Mouse (Mus musculus): ENCODE results near the gene Clcnkb. TPM values are rescaled to one million over a fixed set of nuclear protein-coding genes. Genes with fewer than 3 reads are reported as not detected.

The Clcnkb gene
- polyA plus RNA-seq, 1 experiment from 2014 or later, result 0.24 TPM

DNA sequence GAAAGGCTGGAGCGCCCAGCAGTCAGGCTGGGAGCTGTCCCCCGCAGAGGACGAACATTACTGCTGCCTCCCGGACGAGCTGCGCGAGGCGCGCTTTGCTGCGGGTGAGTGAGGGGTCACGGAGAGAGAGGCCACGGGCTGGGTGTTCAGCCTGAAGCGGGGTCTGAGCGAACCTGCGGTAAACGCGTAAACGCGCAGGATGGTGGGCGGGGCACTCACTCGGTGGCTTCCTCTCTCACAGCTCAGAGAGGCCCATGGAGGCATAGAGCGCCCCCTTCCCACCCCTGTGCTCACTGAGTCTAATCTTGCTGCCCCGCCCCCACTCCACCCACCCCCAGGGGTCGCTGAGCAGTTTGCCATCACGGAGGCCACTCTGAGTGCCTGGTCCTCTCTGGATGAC lies 33.4 kb downstream of the Clcnkb start:
- Histone ChIP-seq H3K36me3 (ENCODE audit: control insufficient read depth, insufficient read depth, low read length) (no peaks in the 10 kb centered on the region), H3K9ac (ENCODE audit: low read depth, low read length) (peak overlapping the region; percentile 60), H3K4me1 (ENCODE audit: control insufficient read depth, insufficient read depth, low read length) (peaks cover 12% of the 10 kb centered on the region), H3K9me3 (ENCODE audit: control insufficient read depth, low read length) (no peaks in the 10 kb centered on the region), H3K4me3 (ENCODE audit: low read length) (peak overlapping the region; percentile 45), H3K4me2 (ENCODE audit: low read depth, low read length) (peak overlapping the region; percentile 77), H3K27me3 (replicated peaks; ENCODE audit: control insufficient read depth, insufficient read depth, low read length) (peaks cover 20% of the 10 kb centered on the region), H3K27ac (ENCODE audit: low read length) (no peak overlapping the region)
- ATAC-seq, result peak; percentile 28; the same call in 1 of the 2 replicates
- WGBS, result 3% methylated on average over 25 of the region's 25 CpGs

DNA sequence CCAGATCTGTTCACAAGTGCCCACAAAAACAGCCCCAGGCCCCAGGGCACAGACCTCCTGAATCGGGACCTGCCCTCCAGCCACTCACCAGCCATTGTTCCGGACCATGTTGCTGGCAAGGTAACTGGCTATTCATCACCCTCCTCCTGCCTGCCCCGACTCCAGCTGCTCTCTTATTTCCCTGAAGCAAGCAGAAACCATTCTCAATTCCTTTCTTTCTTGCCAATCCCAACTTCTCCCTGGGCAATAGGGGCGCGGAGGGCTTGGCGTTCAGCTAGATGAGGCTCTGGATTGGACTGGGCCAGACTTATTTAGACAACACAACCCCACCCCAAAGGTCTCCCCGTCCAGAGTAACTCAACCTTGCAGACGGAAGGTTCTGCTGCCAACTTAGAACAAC lies 36.1 kb downstream of the Clcnkb start:
- WGBS, result 65% methylated on average over 8 of the region's 8 CpGs
- no peaks in the 10 kb centered on the region for H3K36me3 ChIP-seq (ENCODE audit: control insufficient read depth, insufficient read depth, low read length)
- H3K4me1 ChIP-seq (ENCODE audit: control insufficient read depth, insufficient read depth, low read length), result peaks cover 12% of the 10 kb centered on the region
- no peak for ATAC-seq
- no peaks in the 10 kb centered on the region for H3K9me3 ChIP-seq (ENCODE audit: control insufficient read depth, low read length)
- H3K27me3 ChIP-seq (replicated peaks; ENCODE audit: control insufficient read depth, insufficient read depth, low read length), result peaks cover 20% of the 10 kb centered on the region
- H3K9ac ChIP-seq (ENCODE audit: low read depth, low read length), result no peak overlapping the region
- no peak overlapping the region for H3K4me3 ChIP-seq (ENCODE audit: low read length)
- no peak overlapping the region for H3K27ac ChIP-seq (ENCODE audit: low read length)
- no peak overlapping the region for H3K4me2 ChIP-seq (ENCODE audit: low read depth, low read length)

DNA sequence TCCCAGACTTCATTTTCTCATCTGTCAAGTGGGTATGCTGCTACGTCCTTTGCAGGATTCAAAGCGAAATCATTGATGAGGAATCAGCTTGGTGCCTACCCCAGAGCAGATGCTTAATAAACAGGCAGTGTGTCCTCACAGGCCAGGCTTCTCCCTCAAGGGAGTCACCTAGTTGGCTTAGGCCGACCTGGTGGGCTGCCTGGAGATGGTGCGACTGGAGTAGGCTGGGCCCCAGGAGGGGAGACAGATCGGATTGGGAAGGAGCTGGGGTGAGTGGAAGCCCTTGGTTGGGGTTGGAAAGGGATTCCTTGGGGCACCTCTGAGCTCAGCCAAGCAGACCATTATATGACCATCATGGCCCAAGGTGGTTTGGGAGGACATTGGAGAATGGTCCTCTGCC lies 43.4 kb downstream of the Clcnkb start:
- no peak overlapping the region for H3K4me2 ChIP-seq (ENCODE audit: low read depth, low read length)
- H3K27ac ChIP-seq (ENCODE audit: low read length), result no peak overlapping the region
- WGBS, result 93% methylated on average over 5 of the region's 5 CpGs
- 0 out of 2 replicates have a peak, but pooled peaks cover 2% of the 10 kb centered on the region for H3K4me1 ChIP-seq (ENCODE audit: control insufficient read depth, insufficient read depth, low read length)
- no peak overlapping the region for H3K9ac ChIP-seq (ENCODE audit: low read depth, low read length)
- H3K36me3 ChIP-seq (ENCODE audit: control insufficient read depth, insufficient read depth, low read length), result no peaks in the 10 kb centered on the region
- H3K4me3 ChIP-seq (ENCODE audit: low read length), result no peak overlapping the region
- ATAC-seq, result no peak
- peaks cover 10% of the 10 kb centered on the region for H3K27me3 ChIP-seq (replicated peaks; ENCODE audit: control insufficient read depth, insufficient read depth, low read length)
- no peaks in the 10 kb centered on the region for H3K9me3 ChIP-seq (ENCODE audit: control insufficient read depth, low read length)

DNA sequence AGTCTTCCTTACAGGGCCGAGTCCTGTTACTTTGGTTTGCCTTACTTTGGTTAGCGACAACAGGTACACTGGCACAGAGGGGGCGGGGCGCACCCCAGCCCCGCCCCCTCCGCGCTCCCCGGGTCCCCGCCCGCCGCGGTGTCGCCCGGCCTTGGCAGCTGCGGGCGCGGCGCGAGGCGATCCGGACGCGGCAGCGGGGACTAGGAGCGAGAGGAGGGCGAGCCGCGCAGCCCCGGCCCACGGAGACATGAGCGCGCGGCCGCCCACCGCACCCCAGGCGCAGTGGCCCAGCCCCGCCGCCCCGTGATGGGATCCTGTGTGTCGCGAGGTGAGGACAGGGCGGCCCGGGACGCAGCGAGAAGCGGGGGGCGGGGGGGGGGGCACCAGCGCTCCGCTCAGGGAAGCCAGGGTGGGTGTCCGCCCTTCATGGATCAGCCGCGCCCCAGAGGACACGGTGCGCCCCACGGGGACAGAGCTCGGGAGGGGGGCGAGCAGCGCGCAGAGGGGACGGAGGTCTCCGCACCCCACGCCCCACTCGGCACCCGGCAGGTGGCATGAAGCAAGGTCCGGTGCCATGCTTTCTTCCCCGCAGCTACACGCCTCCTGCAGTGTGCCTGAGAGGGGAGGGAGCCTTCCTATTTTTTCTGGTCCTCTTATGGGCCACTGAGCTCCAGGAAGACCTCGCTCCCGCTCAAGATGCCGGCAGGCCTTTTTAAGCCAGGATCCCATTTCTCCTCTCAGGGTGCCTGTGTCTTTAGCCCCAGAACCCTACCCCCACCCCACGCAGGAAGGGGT lies 47.6 kb downstream of the Clcnkb start, which contains the start of gene Fam131c:
Fam131c (plus strand) TSS at position 224 of the 795 bp plus-strand sequence.
- H3K9me3 ChIP-seq (ENCODE audit: control insufficient read depth, low read length), result no peaks in the 10 kb centered on the region
- peaks cover 19% of the 10 kb centered on the region for H3K27me3 ChIP-seq (replicated peaks; ENCODE audit: control insufficient read depth, insufficient read depth, low read length)
- no peak within 1 kb of the TSS for H3K27ac ChIP-seq (ENCODE audit: low read length)
- 0 out of 2 replicates have a peak, but pooled peaks cover 2% of the 10 kb centered on the region for H3K4me1 ChIP-seq (ENCODE audit: control insufficient read depth, insufficient read depth, low read length)
- H3K4me2 ChIP-seq (ENCODE audit: low read depth, low read length), result peak within 1 kb of the TSS; percentile 99
- H3K9ac ChIP-seq (ENCODE audit: low read depth, low read length), result peak within 1 kb of the TSS; percentile 74
- H3K4me3 ChIP-seq (ENCODE audit: low read length), result peak within 1 kb of the TSS; percentile 58
- ATAC-seq, result peak; percentile 72
- H3K36me3 ChIP-seq (ENCODE audit: control insufficient read depth, insufficient read depth, low read length), result no peaks in the 10 kb centered on the region
- WGBS, result 2% methylated on average over 51 of the region's 71 CpGs

DNA sequence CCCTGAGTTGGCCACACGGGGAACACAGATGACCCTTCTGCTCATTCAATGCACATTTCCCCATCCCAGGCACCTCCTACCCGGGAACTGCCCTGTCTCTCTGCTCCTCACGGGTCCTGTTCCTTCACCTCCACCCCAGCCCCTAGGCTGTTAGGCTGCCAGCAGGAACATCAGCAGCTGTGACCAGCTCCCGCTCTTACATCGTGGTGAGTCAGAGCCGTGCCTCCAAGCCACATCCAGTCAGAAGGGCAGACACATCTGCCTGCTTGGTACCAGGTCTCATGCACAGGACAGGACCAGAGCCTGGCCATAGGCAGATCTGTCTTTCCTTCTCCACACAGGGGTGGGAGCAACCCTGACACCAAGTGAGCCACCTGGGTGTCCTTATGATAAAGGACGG lies 49.9 kb downstream of the Clcnkb start:
- Histone ChIP-seq H3K4me3 (ENCODE audit: low read length) (no peak overlapping the region), H3K4me1 (ENCODE audit: control insufficient read depth, insufficient read depth, low read length) (0 out of 2 replicates have a peak, but pooled peaks cover 8% of the 10 kb centered on the region), H3K27me3 (replicated peaks; ENCODE audit: control insufficient read depth, insufficient read depth, low read length) (peaks cover 19% of the 10 kb centered on the region), H3K36me3 (ENCODE audit: control insufficient read depth, insufficient read depth, low read length) (no peaks in the 10 kb centered on the region), H3K9me3 (ENCODE audit: control insufficient read depth, low read length) (no peaks in the 10 kb centered on the region), H3K27ac (ENCODE audit: low read length) (no peak overlapping the region), H3K4me2 (ENCODE audit: low read depth, low read length) (no peak overlapping the region), H3K9ac (ENCODE audit: low read depth, low read length) (no peak overlapping the region)
- WGBS, result 53% methylated on average over 7 of the region's 7 CpGs
- no peak for ATAC-seq

DNA sequence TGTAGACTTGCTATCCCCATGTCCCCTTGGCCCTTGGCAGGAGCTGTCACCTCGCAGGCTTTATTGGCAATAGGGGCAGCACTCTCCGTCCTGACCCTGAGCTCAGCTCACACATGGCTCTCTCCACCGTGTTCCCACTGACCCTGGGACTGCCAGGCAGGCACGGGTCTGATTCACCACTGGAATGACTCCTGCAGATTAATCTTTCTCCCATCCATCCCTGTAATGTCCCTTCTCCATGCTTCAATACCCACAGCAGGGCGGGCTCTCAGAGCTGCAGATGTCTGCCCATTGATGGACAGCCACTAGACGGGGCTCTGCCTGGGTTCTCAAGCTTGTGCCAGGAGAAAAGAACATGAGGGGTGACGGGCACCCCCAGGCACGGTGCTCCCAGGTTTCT lies 50.7 kb downstream of the Clcnkb start:
- 63% methylated on average over 8 of the region's 8 CpGs for WGBS
- H3K36me3 ChIP-seq (ENCODE audit: control insufficient read depth, insufficient read depth, low read length), result no peaks in the 10 kb centered on the region
- no peaks in the 10 kb centered on the region for H3K9me3 ChIP-seq (ENCODE audit: control insufficient read depth, low read length)
- no peak for ATAC-seq
- peaks cover 9% of the 10 kb centered on the region for H3K4me1 ChIP-seq (ENCODE audit: control insufficient read depth, insufficient read depth, low read length)
- no peak overlapping the region for H3K4me3 ChIP-seq (ENCODE audit: low read length)
- H3K4me2 ChIP-seq (ENCODE audit: low read depth, low read length), result no peak overlapping the region
- H3K27me3 ChIP-seq (replicated peaks; ENCODE audit: control insufficient read depth, insufficient read depth, low read length), result peaks cover 19% of the 10 kb centered on the region
- no peak overlapping the region for H3K27ac ChIP-seq (ENCODE audit: low read length)
- H3K9ac ChIP-seq (ENCODE audit: low read depth, low read length), result 0 out of 2 replicates have a peak overlapping the region, but pooled peaks have one; percentile 2

DNA sequence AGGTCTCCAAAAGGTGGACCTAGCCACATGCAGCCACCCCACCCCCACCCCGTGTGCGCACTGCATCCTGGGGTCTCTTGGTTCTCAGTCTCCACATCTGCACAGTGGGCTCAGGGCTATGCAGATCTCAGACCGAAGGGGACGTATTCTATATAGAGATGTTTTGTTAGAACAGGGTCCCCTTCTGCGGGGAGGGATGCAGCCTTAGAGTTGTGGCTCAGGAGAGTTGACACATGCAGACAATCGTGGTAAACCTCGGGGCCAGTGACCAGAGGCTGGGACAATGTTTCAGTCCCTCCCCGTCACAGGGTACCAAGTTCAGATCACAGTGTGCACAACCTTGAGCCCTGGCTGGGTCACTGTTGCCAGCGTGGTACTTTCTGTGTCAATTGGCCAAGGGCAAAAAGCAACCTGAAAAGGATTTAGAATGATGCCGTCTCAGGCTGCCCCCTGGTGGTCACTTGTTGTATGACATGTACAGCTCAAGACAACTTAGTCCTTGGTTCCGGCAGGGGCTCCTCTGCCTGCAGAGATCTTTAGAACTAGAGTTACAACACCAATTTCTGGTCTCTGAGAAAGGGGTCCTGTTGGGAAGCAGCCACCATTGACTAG lies 52.8 kb downstream of the Clcnkb start:
- ATAC-seq, result peak; percentile 31; the same call in 1 of the 2 replicates
- H3K27ac ChIP-seq (ENCODE audit: low read length), result no peak overlapping the region
- H3K9ac ChIP-seq (ENCODE audit: low read depth, low read length), result no peak overlapping the region
- H3K4me2 ChIP-seq (ENCODE audit: low read depth, low read length), result no peak overlapping the region
- H3K36me3 ChIP-seq (ENCODE audit: control insufficient read depth, insufficient read depth, low read length), result no peaks in the 10 kb centered on the region
- H3K4me1 ChIP-seq (ENCODE audit: control insufficient read depth, insufficient read depth, low read length), result peaks cover 15% of the 10 kb centered on the region
- H3K9me3 ChIP-seq (ENCODE audit: control insufficient read depth, low read length), result no peaks in the 10 kb centered on the region
- 28% methylated on average over 11 of the region's 11 CpGs for WGBS
- H3K4me3 ChIP-seq (ENCODE audit: low read length), result no peak overlapping the region
- peaks cover 11% of the 10 kb centered on the region for H3K27me3 ChIP-seq (replicated peaks; ENCODE audit: control insufficient read depth, insufficient read depth, low read length)

DNA sequence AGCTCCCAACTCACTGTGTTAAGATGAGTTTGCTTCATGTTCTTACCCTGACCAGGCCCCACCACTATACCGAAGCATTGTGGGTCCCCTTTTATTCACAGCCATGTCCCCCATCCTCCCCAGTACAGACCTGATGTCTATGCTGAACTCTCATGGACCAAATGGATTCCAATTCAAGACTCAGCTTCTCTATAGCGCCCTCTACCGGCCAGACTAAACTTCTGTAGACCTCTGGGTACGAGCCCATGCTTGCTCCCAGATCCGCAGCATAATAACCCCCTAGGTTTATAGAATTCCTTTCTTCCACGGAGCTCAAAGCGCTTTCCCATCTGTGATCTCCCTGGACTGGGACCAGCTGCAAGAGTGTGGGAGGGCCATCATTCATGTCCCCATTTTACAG lies 55.0 kb downstream of the Clcnkb start:
- H3K36me3 ChIP-seq (ENCODE audit: control insufficient read depth, insufficient read depth, low read length), result no peaks in the 10 kb centered on the region
- H3K4me1 ChIP-seq (ENCODE audit: control insufficient read depth, insufficient read depth, low read length), result peaks cover 15% of the 10 kb centered on the region
- H3K27ac ChIP-seq (ENCODE audit: low read length), result no peak overlapping the region
- no peak overlapping the region for H3K4me2 ChIP-seq (ENCODE audit: low read depth, low read length)
- H3K27me3 ChIP-seq (replicated peaks; ENCODE audit: control insufficient read depth, insufficient read depth, low read length), result peaks cover 6% of the 10 kb centered on the region; the same call in 1 of the 2 replicates
- no peak overlapping the region for H3K4me3 ChIP-seq (ENCODE audit: low read length)
- 0 out of 2 replicates have a peak, but pooled peaks cover 7% of the 10 kb centered on the region for H3K9me3 ChIP-seq (ENCODE audit: control insufficient read depth, low read length)
- ATAC-seq, result no peak
- H3K9ac ChIP-seq (ENCODE audit: low read depth, low read length), result no peak overlapping the region
- WGBS, result 40% methylated on average over 7 of the region's 7 CpGs

DNA sequence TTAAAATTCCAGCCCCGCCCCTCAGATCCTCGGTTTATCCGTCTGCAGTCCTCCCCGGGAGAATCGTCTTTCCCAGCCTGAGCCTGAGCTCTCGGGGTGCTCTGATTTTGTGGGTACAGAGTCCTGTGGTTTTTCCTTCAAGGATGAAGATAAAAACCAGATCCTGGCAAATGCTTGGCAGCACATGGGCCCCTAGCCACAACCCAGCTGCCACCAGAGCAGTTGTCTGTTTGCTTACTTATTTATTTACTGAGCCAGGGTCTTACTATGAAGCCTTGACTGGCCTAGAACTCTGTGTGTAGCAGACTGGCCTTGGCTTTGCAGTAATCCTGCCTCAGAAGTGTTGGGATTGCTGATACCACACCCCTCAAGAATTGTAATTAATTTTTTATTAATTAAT lies 56.6 kb downstream of the Clcnkb start:
- Histone ChIP-seq H3K4me2 (ENCODE audit: low read depth, low read length) (no peak overlapping the region), H3K36me3 (ENCODE audit: control insufficient read depth, insufficient read depth, low read length) (no peaks in the 10 kb centered on the region), H3K4me1 (ENCODE audit: control insufficient read depth, insufficient read depth, low read length) (peaks cover 15% of the 10 kb centered on the region), H3K9ac (ENCODE audit: low read depth, low read length) (no peak overlapping the region), H3K9me3 (ENCODE audit: control insufficient read depth, low read length) (0 out of 2 replicates have a peak, but pooled peaks cover 7% of the 10 kb centered on the region), H3K27me3 (replicated peaks; ENCODE audit: control insufficient read depth, insufficient read depth, low read length) (no peaks in the 10 kb centered on the region), H3K4me3 (ENCODE audit: low read length) (no peak overlapping the region), H3K27ac (ENCODE audit: low read length) (no peak overlapping the region)
- WGBS, result 81% methylated on average over 6 of the region's 6 CpGs
- ATAC-seq, result no peak
